Mouse (Mus musculus): ENCODE measurements at regions not wholly inside any gene's neighbourhood (a gene's known extent, or its start where the extent isn't known, plus 50 kb on each side); places are given as distances from the start of the nearest gene placed in this dataset.

GRCm38 (mm10) chr2:45279490-45279889, 162.3 kb upstream of the Zeb2 start:
- WGBS, result 9% methylated on average over 4 of the region's 4 CpGs
- DNase-seq (ENCODE audit: low read depth in 1 of 2, low spot score in 2 of 2), result peak; percentile 25 to 28
- no peaks in the 10 kb centered on the region for H3K36me3 ChIP-seq (ENCODE audit: control insufficient read depth, insufficient read depth, low read length)
- peaks cover 7% of the 10 kb centered on the region; the same call in 1 of the 2 replicates for H3K4me1 ChIP-seq (ENCODE audit: control insufficient read depth, insufficient read depth, insufficient read length)
- TF ChIP-seq POLR2A (IDR thresholded peaks at IDR 0.05; ENCODE audit: low read depth, low read length) (no peak), CTCF (IDR thresholded peaks at IDR 0.05; ENCODE audit: extremely low read depth, insufficient read depth, insufficient read length, insufficient replicate concordance) (no peak)
- no peaks in the 10 kb centered on the region for H3K27me3 ChIP-seq (ENCODE audit: control insufficient read depth, insufficient read depth, low read length)
- no peak overlapping the region for H3K4me3 ChIP-seq (ENCODE audit: extremely low read depth, insufficient read depth, insufficient read length)
- H3K27ac ChIP-seq (ENCODE audit: insufficient read depth, low read length), result no peak overlapping the region

GRCm38 (mm10) chr2:45277602-45278001, 160.4 kb upstream of the Zeb2 start:
- Histone ChIP-seq H3K27ac (ENCODE audit: insufficient read depth, low read length) (no peak overlapping the region), H3K36me3 (ENCODE audit: control insufficient read depth, insufficient read depth, low read length) (no peaks in the 10 kb centered on the region), H3K4me1 (ENCODE audit: control insufficient read depth, insufficient read depth, insufficient read length) (peaks cover 7% of the 10 kb centered on the region; the same call in 1 of the 2 replicates), H3K27me3 (ENCODE audit: control insufficient read depth, insufficient read depth, low read length) (no peaks in the 10 kb centered on the region), H3K4me3 (ENCODE audit: extremely low read depth, insufficient read depth, insufficient read length) (no peak overlapping the region)
- WGBS, result 38% methylated on average over 2 of the region's 2 CpGs
- TF ChIP-seq POLR2A (IDR thresholded peaks at IDR 0.05; ENCODE audit: low read depth, low read length), result no peak
- TF ChIP-seq CTCF (IDR thresholded peaks at IDR 0.05; ENCODE audit: extremely low read depth, insufficient read depth, insufficient read length, insufficient replicate concordance), result no peak
- peak in 1 of 2 experiments; percentile 20 for DNase-seq (ENCODE audit: low read depth in 1 of 2, low spot score in 2 of 2)

- Histone ChIP-seq H3K36me3 (ENCODE audit: control insufficient read depth, insufficient read depth, low read length) (no peaks in the 10 kb centered on the region), H3K4me1 (ENCODE audit: control insufficient read depth, insufficient read depth, insufficient read length) (peaks cover 7% of the 10 kb centered on the region; the same call in 1 of the 2 replicates), H3K27me3 (ENCODE audit: control insufficient read depth, insufficient read depth, low read length) (no peaks in the 10 kb centered on the region), H3K4me3 (ENCODE audit: extremely low read depth, insufficient read depth, insufficient read length) (no peak overlapping the region), H3K27ac (ENCODE audit: insufficient read depth, low read length) (no peak overlapping the region)
- no peak for DNase-seq (ENCODE audit: low read depth in 1 of 2, low spot score in 2 of 2)
- WGBS, result 86% methylated on average over 1 of the region's 1 CpGs
- TF ChIP-seq CTCF (IDR thresholded peaks at IDR 0.05; ENCODE audit: extremely low read depth, insufficient read depth, insufficient read length, insufficient replicate concordance) (no peak), POLR2A (IDR thresholded peaks at IDR 0.05; ENCODE audit: low read depth, low read length) (no peak)
Measured at GRCm38 (mm10) chr2:45276703-45277102, 159.5 kb upstream of the Zeb2 start.

GRCm38 (mm10) chr2:45270035-45270434, 152.8 kb upstream of the Zeb2 start:
- Histone ChIP-seq H3K4me3 (ENCODE audit: extremely low read depth, insufficient read depth, insufficient read length) (no peak overlapping the region), H3K27ac (ENCODE audit: insufficient read depth, low read length) (no peak overlapping the region), H3K27me3 (ENCODE audit: control insufficient read depth, insufficient read depth, low read length) (no peaks in the 10 kb centered on the region), H3K36me3 (ENCODE audit: control insufficient read depth, insufficient read depth, low read length) (no peaks in the 10 kb centered on the region), H3K4me1 (ENCODE audit: control insufficient read depth, insufficient read depth, insufficient read length) (no peaks in the 10 kb centered on the region)
- no peak for TF ChIP-seq POLR2A (IDR thresholded peaks at IDR 0.05; ENCODE audit: low read depth, low read length)
- DNase-seq (ENCODE audit: low read depth in 1 of 2, low spot score in 2 of 2), result no peak
- WGBS, result 74% methylated on average over 2 of the region's 2 CpGs

- no peaks in the 10 kb centered on the region for H3K27me3 ChIP-seq (ENCODE audit: control insufficient read depth, insufficient read depth, low read length)
- WGBS, result 32% methylated on average over 2 of the region's 2 CpGs
- no peak for DNase-seq (ENCODE audit: low read depth in 1 of 2, low spot score in 2 of 2)
- no peak for TF ChIP-seq POLR2A (IDR thresholded peaks at IDR 0.05; ENCODE audit: low read depth, low read length)
- no peak for TF ChIP-seq CTCF (IDR thresholded peaks at IDR 0.05; ENCODE audit: extremely low read depth, insufficient read depth, insufficient read length, insufficient replicate concordance)
- no peak overlapping the region for H3K27ac ChIP-seq (ENCODE audit: insufficient read depth, low read length)
- H3K4me1 ChIP-seq (ENCODE audit: control insufficient read depth, insufficient read depth, insufficient read length), result peaks cover 2% of the 10 kb centered on the region; the same call in 1 of the 2 replicates
- H3K36me3 ChIP-seq (ENCODE audit: control insufficient read depth, insufficient read depth, low read length), result no peaks in the 10 kb centered on the region
- no peak overlapping the region for H3K4me3 ChIP-seq (ENCODE audit: extremely low read depth, insufficient read depth, insufficient read length)
Measured at GRCm38 (mm10) chr2:45265819-45266218, 148.6 kb upstream of the Zeb2 start.

- TF ChIP-seq POLR2A (IDR thresholded peaks at IDR 0.05; ENCODE audit: low read depth, low read length) (no peak), CTCF (IDR thresholded peaks at IDR 0.05; ENCODE audit: extremely low read depth, insufficient read depth, insufficient read length, insufficient replicate concordance) (no peak)
- no peak for DNase-seq (ENCODE audit: low read depth in 1 of 2, low spot score in 2 of 2)
- H3K4me3 ChIP-seq (ENCODE audit: extremely low read depth, insufficient read depth, insufficient read length), result no peak overlapping the region
- H3K4me1 ChIP-seq (ENCODE audit: control insufficient read depth, insufficient read depth, insufficient read length), result peaks cover 4% of the 10 kb centered on the region; the same call in 1 of the 2 replicates
- H3K36me3 ChIP-seq (ENCODE audit: control insufficient read depth, insufficient read depth, low read length), result no peaks in the 10 kb centered on the region
- no peaks in the 10 kb centered on the region for H3K27me3 ChIP-seq (ENCODE audit: control insufficient read depth, insufficient read depth, low read length)
- H3K27ac ChIP-seq (ENCODE audit: insufficient read depth, low read length), result no peak overlapping the region
- WGBS, result 15% methylated on average over 3 of the region's 3 CpGs
Measured at GRCm38 (mm10) chr2:45261949-45262348, 144.8 kb upstream of the Zeb2 start.

- DNase-seq (ENCODE audit: low read depth in 1 of 2, low spot score in 2 of 2), result no peak
- WGBS, result 44% methylated on average over 3 of the region's 3 CpGs
- Histone ChIP-seq H3K27ac (ENCODE audit: insufficient read depth, low read length) (no peak overlapping the region), H3K36me3 (ENCODE audit: control insufficient read depth, insufficient read depth, low read length) (no peaks in the 10 kb centered on the region), H3K4me1 (ENCODE audit: control insufficient read depth, insufficient read depth, insufficient read length) (peaks cover 4% of the 10 kb centered on the region; the same call in 1 of the 2 replicates), H3K27me3 (ENCODE audit: control insufficient read depth, insufficient read depth, low read length) (no peaks in the 10 kb centered on the region), H3K4me3 (ENCODE audit: extremely low read depth, insufficient read depth, insufficient read length) (no peak overlapping the region)
- TF ChIP-seq CTCF (IDR thresholded peaks at IDR 0.05; ENCODE audit: extremely low read depth, insufficient read depth, insufficient read length, insufficient replicate concordance) (no peak), POLR2A (IDR thresholded peaks at IDR 0.05; ENCODE audit: low read depth, low read length) (no peak)
Measured at GRCm38 (mm10) chr2:45258897-45259296, 141.7 kb upstream of the Zeb2 start.
